Mouse (Mus musculus) liver, embryonic 14.5 days (tissue): ENCODE data around the gene Dclre1c.

Experiments used
- CTCF ChIP-seq: IDR thresholded peaks from 2 replicates; pipeline ENCODE4 v1.5.1; 2016; ENCODE audit warnings: antibody characterized with exemption, low read depth, control low read depth
- EP300 ChIP-seq: IDR thresholded peaks from 2 replicates; pipeline ENCODE4 v1.6.1; 2016; ENCODE audit warnings: antibody characterized with exemption, low read depth

DNA sequence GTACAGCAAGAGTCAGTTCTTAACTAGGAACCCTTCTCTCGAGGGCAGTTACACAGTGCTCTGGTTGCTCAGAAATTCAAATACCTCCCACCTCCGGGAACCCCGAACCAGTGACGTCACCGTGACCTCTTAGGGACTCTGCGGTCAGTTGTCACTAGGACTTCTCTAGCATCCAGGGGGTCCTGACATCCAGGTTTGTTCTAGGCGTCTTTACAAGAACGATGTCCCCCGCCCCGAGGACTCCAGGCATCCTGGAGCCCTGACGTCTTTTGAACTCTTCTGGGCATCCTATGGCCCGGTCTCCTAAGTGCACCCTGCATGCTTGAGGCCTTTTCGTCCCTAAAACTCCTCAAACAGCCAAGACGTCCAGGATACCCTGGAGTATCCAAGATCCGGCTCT lies 88.1 kb downstream of the Dclre1c start:
- TF ChIP-seq EP300 (no peak), CTCF (no peak)
